Mouse (Mus musculus) stomach, embryonic 16.5 days (tissue): ENCODE data around the gene Sema6d. TPM values are rescaled to one million over a fixed set of nuclear protein-coding genes. Genes with fewer than 3 reads are reported as not detected.
"Not testable (repeated sequence)": the region's sequence is repeated elsewhere in the genome, so short reads cannot be mapped to it uniquely, and the experiment has no call there.

Experiments used
- ATAC-seq: fragments of 200-750 bp; cut with Nextera tagmentation; 2 replicates; pipeline ENCODE4 v1.8.0; 2017; ENCODE audit warnings: moderate number of reproducible peaks, moderate TSS enrichment; ENCODE audit not compliant: insufficient read depth, low FRiP score
- H3K27ac ChIP-seq: fragments of 300-500 bp; sonication (generic); 2 replicates; pipeline ENCODE4 v1.5.1; 2014; ENCODE audit warnings: low read length
- H3K27me3 ChIP-seq: fragments of 300-500 bp; sonication (generic); 2 replicates; pipeline ENCODE4 v1.6.1; 2014; ENCODE audit warnings: low read length, control low read depth, mixed read lengths; ENCODE audit not compliant: control insufficient read depth, insufficient read depth
- H3K36me3 ChIP-seq: fragments of 300-500 bp; sonication (generic); 2 replicates; pipeline ENCODE4 v1.6.1; 2014; ENCODE audit warnings: low read length; ENCODE audit not compliant: control insufficient read depth, insufficient read depth
- H3K4me1 ChIP-seq: fragments of 300-500 bp; sonication (generic); 2 replicates; pipeline ENCODE4 v1.6.1; 2014; ENCODE audit warnings: low read length, control low read depth, mixed read lengths; ENCODE audit not compliant: control insufficient read depth, insufficient read depth
- H3K4me2 ChIP-seq: fragments of 300-500 bp; sonication (generic); 2 replicates; pipeline ENCODE4 v1.6.1; 2014; ENCODE audit warnings: low read depth, low read length, mixed read lengths
- H3K4me3 ChIP-seq: fragments of 300-500 bp; sonication (generic); replicated peaks from 2 replicates; pipeline ENCODE4 v1.5.1; 2014; ENCODE audit warnings: mild to moderate bottlenecking, low read length
- H3K9ac ChIP-seq: fragments of 300-500 bp; sonication (generic); 2 replicates; pipeline ENCODE4 v1.6.1; 2014; ENCODE audit warnings: low read length
- H3K9me3 ChIP-seq: fragments of 300-500 bp; sonication (generic); replicated peaks from 2 replicates; pipeline ENCODE4 v1.6.1; 2016; ENCODE audit warnings: low read length, control low read depth; ENCODE audit not compliant: control insufficient read depth
- WGBS: fragments of 180-500 bp; shearing (Covaris S2); extraction: QIAGEN DNeasy Blood & Tissue Kit; methylation state at CpG from one replicate; pipeline ENCODE4 v1.1.7; 2014; 5-methylcytosine and 5-hydroxymethylcytosine counted together
- polyA plus RNA-seq: library from polyadenylated mRNA; unstranded; fragments of >200 nt; fragmentation: Nextera tagmentation; extraction: Ambion mirVana; gene quantifications from 2 replicates; pipeline ENCODE4 v1.2.1, GENCODE M21; 2015

Gene Sema6d
- polyA plus RNA-seq, 1 experiment from 2014 or later, result 10.4 TPM

DNA sequence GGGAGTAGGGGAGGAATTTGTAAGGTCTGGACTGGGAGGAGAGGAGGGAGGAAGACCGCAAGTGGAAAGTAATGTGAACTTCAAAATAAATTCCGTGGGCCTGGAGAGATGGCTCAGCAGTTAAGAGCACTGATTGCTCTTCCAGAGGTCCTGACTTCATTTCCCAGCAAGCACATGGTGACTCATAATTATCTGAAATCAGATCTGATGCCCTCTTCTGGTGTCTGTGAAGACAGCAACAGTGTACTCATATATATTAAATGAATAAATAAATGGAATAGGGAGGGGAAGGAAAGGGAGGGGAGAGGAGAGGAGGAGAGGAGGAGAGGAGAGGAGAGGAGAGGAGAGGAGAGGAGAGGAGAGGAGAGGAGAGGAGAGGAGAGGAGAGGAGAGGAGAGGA is 244.9 kb downstream of the Sema6d start:
- not testable (repeated sequence) for ATAC-seq, H3K27ac ChIP-seq, H3K4me3 ChIP-seq, H3K36me3 ChIP-seq, H3K4me1 ChIP-seq, H3K27me3 ChIP-seq, H3K4me2 ChIP-seq, H3K9ac ChIP-seq, H3K9me3 ChIP-seq
- 67% methylated on average over 2 of the region's 2 CpGs for WGBS

DNA sequence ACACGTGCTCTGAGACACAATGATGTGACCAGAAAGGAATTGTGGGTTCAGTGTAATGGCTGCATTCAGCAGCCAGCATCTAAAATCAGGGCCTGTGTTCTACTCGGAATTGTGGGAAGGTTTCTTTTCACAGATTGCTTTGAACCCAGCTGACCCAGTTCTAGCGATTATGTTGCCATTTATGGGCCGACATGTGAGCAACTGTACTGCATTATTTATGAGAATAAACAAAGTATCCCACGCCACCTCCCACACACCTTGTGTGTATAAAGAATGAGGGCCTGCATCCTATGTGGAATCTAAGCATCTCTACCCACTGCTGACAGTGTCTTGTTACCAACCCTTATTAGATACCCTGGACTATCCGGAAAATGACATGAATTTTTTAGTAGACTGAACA is 248.5 kb downstream of the Sema6d start:
- no peak for ATAC-seq
- H3K4me3 ChIP-seq, result no peak overlapping the region
- H3K4me2 ChIP-seq, result no peak overlapping the region
- 81% methylated on average over 6 of the region's 6 CpGs for WGBS
- no peak overlapping the region for H3K27ac ChIP-seq
- no peaks in the 10 kb centered on the region for H3K27me3 ChIP-seq
- no peaks in the 10 kb centered on the region for H3K4me1 ChIP-seq
- H3K9ac ChIP-seq, result no peak overlapping the region
- no peaks in the 10 kb centered on the region for H3K36me3 ChIP-seq
- no peaks in the 10 kb centered on the region for H3K9me3 ChIP-seq

DNA sequence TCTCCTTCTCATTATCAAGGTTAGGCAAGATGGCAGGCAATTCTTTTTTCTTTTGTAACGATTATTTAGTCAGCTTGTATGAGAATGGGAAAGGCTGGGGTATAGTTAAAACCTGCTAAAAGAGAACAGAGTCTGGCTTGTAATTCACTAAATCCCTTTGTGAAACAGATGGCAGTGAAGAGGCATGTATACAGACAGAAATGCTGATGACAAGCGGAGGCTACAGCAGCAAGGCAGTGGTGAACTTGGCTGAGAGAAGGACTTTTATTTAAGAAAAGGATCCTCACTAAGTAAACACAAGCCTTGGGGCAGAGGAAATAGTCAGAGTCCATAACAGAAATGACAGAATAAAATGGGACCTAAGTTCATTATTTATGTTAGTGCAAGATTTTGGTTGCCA is 264.4 kb downstream of the Sema6d start:
- Histone ChIP-seq H3K27me3 (no peaks in the 10 kb centered on the region), H3K4me3 (no peak overlapping the region), H3K4me1 (no peaks in the 10 kb centered on the region), H3K9me3 (no peaks in the 10 kb centered on the region), H3K9ac (no peak overlapping the region), H3K4me2 (no peak overlapping the region), H3K36me3 (no peaks in the 10 kb centered on the region), H3K27ac (no peak overlapping the region)
- WGBS, result 53% methylated on average over 2 of the region's 2 CpGs
- no peak for ATAC-seq

DNA sequence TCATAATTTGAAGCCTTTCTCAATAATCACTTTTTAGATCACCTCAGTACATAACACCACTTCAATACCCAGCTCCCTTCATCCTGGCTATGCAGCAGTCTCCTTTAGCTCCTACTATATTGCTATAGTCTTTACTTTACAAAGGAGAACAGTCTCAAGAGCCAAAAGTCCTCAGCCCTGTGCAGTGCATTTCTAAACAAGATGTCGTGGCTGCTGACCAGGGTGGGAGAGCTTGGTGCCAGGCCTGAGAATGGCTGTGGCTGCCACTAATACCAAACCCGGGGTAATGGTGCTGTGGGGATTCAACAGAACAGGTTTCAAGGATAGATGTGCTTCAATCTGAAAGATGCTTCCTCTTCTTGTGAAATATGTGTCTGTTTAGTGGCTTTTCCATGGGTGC is 264.9 kb downstream of the Sema6d start:
- Histone ChIP-seq H3K9ac (no peak overlapping the region), H3K27me3 (no peaks in the 10 kb centered on the region), H3K36me3 (no peaks in the 10 kb centered on the region), H3K4me1 (no peaks in the 10 kb centered on the region), H3K9me3 (no peaks in the 10 kb centered on the region), H3K4me3 (no peak overlapping the region), H3K4me2 (no peak overlapping the region), H3K27ac (no peak overlapping the region)
- 63% methylated on average over 2 of the region's 2 CpGs for WGBS
- no peak for ATAC-seq

DNA sequence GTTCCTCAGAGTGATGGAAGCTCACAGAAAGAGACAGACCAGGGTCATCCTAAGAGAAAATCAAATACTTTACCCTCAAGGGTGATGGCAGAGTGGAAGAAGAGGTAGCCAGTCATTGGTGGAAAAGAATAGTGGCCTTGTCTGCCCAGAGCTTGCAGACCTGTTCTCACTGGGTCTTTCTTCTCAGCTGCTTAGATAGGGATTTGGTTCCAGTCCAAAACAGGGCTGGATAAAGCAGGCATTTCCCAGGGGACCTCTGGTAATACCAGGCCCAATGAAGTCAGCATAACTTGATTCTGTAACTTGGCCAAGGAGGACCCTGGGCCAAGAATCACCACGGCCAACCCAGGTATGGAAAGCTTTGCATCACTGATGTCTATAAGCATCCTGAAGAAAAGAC is 279.5 kb downstream of the Sema6d start:
- peak overlapping the region; percentile 48; the same call in 1 of the 2 replicates for H3K27ac ChIP-seq

DNA sequence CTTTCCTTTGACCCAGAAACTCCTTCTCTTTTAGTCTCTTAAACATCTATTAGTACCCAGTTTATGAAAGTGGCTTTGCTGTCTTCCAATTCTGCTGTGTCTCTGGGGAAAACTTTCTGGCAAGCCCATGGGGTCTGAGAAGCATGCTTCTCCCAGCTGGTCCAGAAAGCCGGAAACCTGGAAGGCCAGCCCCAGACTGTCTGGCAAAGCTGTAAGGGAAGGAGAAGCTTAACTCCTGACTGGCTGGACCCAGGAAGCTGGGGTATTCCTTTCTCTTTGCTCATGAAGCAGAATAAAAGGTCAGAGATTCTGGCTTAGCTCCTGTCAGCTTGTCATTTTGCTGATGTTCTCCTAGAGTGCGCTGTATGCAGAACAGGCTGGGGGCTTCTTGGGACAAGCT is 280.2 kb downstream of the Sema6d start:
- WGBS, result 42% methylated on average over 2 of the region's 2 CpGs
- H3K36me3 ChIP-seq, result no peaks in the 10 kb centered on the region
- no peak overlapping the region for H3K9ac ChIP-seq
- peaks cover 4% of the 10 kb centered on the region for H3K4me1 ChIP-seq
- no peaks in the 10 kb centered on the region for H3K27me3 ChIP-seq
- no peak overlapping the region; the same call in 1 of the 2 replicates for H3K27ac ChIP-seq
- no peak overlapping the region for H3K4me3 ChIP-seq
- H3K4me2 ChIP-seq, result no peak overlapping the region
- peak; percentile 47; the same call in 1 of the 2 replicates for ATAC-seq
- no peaks in the 10 kb centered on the region for H3K9me3 ChIP-seq

More for the DNA sequence above, 279.5 kb downstream of the Sema6d start:
- H3K27me3 ChIP-seq, result no peaks in the 10 kb centered on the region
- H3K4me2 ChIP-seq, result no peak overlapping the region
- 59% methylated on average over 1 of the region's 1 CpGs for WGBS
- H3K4me1 ChIP-seq, result peaks cover 4% of the 10 kb centered on the region
- H3K9me3 ChIP-seq, result no peaks in the 10 kb centered on the region
- H3K4me3 ChIP-seq, result no peak overlapping the region
- no peak for ATAC-seq
- H3K9ac ChIP-seq, result no peak overlapping the region
- no peaks in the 10 kb centered on the region for H3K36me3 ChIP-seq

DNA sequence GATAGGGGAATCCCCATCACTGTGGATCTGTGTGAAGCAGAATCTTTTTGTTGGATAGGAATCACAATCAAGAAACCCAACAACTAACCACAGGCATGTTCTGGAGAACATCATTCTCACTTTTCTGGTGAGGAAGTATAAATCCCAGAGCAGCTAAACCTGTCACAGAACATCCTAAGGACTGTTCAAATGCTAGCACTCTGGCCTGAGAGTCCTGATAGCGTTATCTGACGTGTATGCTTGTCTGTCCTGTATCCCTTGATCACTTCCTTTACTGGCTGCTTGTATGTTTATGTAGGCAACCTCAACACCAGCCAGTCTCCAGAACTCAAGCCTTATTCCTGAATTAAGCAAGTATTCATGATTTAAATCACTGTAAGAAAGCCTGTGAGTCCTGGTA is 281.6 kb downstream of the Sema6d start:
- Histone ChIP-seq H3K36me3 (no peaks in the 10 kb centered on the region), H3K4me3 (no peak overlapping the region), H3K27ac (no peak overlapping the region), H3K4me2 (no peak overlapping the region), H3K9me3 (no peaks in the 10 kb centered on the region), H3K4me1 (peaks cover 4% of the 10 kb centered on the region), H3K27me3 (no peaks in the 10 kb centered on the region), H3K9ac (no peak overlapping the region)
- ATAC-seq, result no peak
- 55% methylated on average over 2 of the region's 2 CpGs for WGBS

DNA sequence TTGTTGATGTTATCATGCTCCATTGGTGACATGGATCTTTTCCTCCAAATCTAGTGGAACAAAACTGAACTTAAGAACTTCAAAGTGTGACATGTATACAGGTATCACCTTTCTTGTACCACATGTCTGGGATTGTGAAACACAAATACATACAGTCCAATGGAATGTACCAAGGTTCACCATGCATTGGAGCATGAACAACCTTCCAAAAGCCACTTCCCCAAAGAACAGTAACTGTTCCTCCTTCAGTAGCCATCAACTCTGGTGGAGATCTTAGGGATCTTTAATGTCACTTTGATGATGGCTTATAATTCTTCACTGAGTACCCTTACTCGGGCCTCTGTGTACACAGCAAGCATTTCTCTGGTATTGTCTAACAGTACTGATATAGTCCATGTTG is 295.3 kb downstream of the Sema6d start:
- ATAC-seq, result no peak
- Histone ChIP-seq H3K9ac (no peak overlapping the region), H3K27me3 (no peaks in the 10 kb centered on the region), H3K27ac (no peak overlapping the region), H3K4me1 (no peaks in the 10 kb centered on the region), H3K4me2 (no peak overlapping the region), H3K36me3 (no peaks in the 10 kb centered on the region), H3K9me3 (no peaks in the 10 kb centered on the region), H3K4me3 (no peak overlapping the region)
- WGBS, result 68% methylated on average over 1 of the region's 1 CpGs

DNA sequence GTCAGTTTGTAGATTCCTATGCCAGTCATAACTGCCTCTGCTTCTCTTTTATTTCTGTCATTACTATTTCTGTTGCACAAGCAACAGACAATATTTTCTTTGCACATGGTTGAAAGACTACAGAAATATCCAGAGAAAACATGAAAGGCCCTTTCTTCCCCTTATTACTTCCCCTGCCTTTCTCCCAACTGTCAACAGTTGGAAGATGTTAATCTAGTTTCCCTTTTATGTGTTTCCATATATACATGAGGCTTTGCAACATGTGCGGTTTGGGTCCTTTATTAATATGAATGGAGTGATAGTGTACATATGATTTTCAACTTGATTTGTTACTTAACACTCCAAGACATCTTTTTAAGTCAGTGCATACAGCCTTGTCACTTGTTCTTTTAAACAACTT is 296.0 kb downstream of the Sema6d start:
- Histone ChIP-seq H3K27ac (no peak overlapping the region), H3K9ac (no peak overlapping the region), H3K36me3 (no peaks in the 10 kb centered on the region), H3K4me2 (no peak overlapping the region), H3K4me3 (no peak overlapping the region), H3K27me3 (no peaks in the 10 kb centered on the region), H3K9me3 (no peaks in the 10 kb centered on the region), H3K4me1 (no peaks in the 10 kb centered on the region)
- 38% methylated on average over 1 of the region's 1 CpGs for WGBS
- no peak for ATAC-seq

DNA sequence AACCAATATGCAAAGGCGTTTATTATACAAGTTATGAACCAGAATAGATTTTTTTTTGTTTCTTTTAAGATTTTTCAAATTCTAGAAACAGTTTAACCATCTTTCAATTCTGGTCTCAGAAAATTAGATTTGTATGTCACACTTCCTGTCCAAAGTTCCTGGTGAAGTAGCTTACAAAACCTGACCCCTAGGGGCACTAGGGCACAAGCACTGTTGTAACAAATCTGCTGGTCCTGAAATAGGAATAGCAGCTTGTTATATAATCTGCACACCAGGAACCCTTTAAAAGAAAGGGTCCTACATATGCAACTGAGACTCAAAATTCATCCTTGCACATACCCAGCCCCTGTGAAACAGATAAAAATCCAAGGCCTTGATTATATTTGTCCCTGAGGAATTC is 298.5 kb downstream of the Sema6d start:
- no peak overlapping the region for H3K4me2 ChIP-seq
- no peaks in the 10 kb centered on the region for H3K27me3 ChIP-seq
- no peaks in the 10 kb centered on the region for H3K36me3 ChIP-seq
- no peaks in the 10 kb centered on the region for H3K9me3 ChIP-seq
- H3K27ac ChIP-seq, result no peak overlapping the region
- H3K9ac ChIP-seq, result no peak overlapping the region
- no peak overlapping the region for H3K4me3 ChIP-seq
- no peak for ATAC-seq
- no peaks in the 10 kb centered on the region for H3K4me1 ChIP-seq
- WGBS, result 89% methylated on average over 1 of the region's 1 CpGs
